Mouse (Mus musculus) myocyte (in vitro differentiated cells): ENCODE measurements around the gene Phox2a. TPM values are rescaled to one million over a fixed set of nuclear protein-coding genes. Genes with fewer than 3 reads are reported as not detected.

ENCODE experiments used
- H3K27me3 ChIP-seq: one replicate; pipeline ENCODE4 v1.6.1; 2011; ENCODE audit not compliant: control insufficient read depth, insufficient read depth, insufficient read length
- H3K36me3 ChIP-seq: one replicate; pipeline ENCODE4 v1.6.1; 2011; ENCODE audit not compliant: control insufficient read depth, insufficient read depth
- H3K4me2 ChIP-seq: one replicate; pipeline ENCODE4 v1.6.1; 2011; ENCODE audit warnings: low read depth, control low read depth
- H3K4me3 ChIP-seq: one replicate; pipeline ENCODE4 v1.5.1; 2011; ENCODE audit warnings: mild to moderate bottlenecking, control low read depth, moderate library complexity
- H3K79me2 ChIP-seq: one replicate; pipeline ENCODE4 v1.6.1; 2011; ENCODE audit not compliant: control insufficient read depth, insufficient read depth
- H3ac ChIP-seq: one replicate; pipeline ENCODE4 v1.6.1; 2011; ENCODE audit not compliant: control insufficient read depth, insufficient read length
- CEBPB ChIP-seq: IDR thresholded peaks from 2 replicates; pipeline ENCODE4 v1.6.1; 2011; ENCODE audit warnings: mild to moderate bottlenecking, moderate library complexity; ENCODE audit not compliant: poor library complexity, insufficient read depth, severe bottlenecking
- E2F4 ChIP-seq: IDR thresholded peaks from one replicate; pipeline ENCODE4 v1.6.1; 2011; ENCODE audit warnings: mild to moderate bottlenecking, control low read depth, moderate library complexity; ENCODE audit not compliant: insufficient read depth
- MAX ChIP-seq: IDR thresholded peaks from one replicate; pipeline ENCODE4 v1.6.1; 2011; ENCODE audit warnings: low read depth, mild to moderate bottlenecking, control low read depth
- MYOD1 ChIP-seq, 3 experiments: IDR thresholded peaks; one replicate each; pipeline ENCODE4 v1.6.1; 2011; ENCODE audit warnings: control low read depth in 2 of 3, low read depth in 2 of 3, mild to moderate bottlenecking in 2 of 3, moderate library complexity in 1 of 3; ENCODE audit not compliant: insufficient read length in 2 of 3, control insufficient read depth in 1 of 3
- MYOG ChIP-seq, 3 experiments: IDR thresholded peaks; one replicate each; pipeline ENCODE4 v1.6.1; 2011; ENCODE audit warnings: control low read depth in 2 of 3, low read depth in 2 of 3, mild to moderate bottlenecking in 2 of 3; ENCODE audit not compliant: insufficient read length in 2 of 3, control insufficient read depth in 1 of 3, insufficient read depth in 1 of 3
- POLR2A ChIP-seq: IDR thresholded peaks from one replicate; pipeline ENCODE4 v1.6.1; 2011; ENCODE audit warnings: low read depth, mild to moderate bottlenecking, control low read depth, moderate library complexity; ENCODE audit not compliant: insufficient read length
- POLR2AphosphoS2 ChIP-seq: IDR thresholded peaks from one replicate; pipeline ENCODE4 v1.6.1; 2011; ENCODE audit warnings: low read depth, control low read depth; ENCODE audit not compliant: insufficient read length
- REST ChIP-seq: IDR thresholded peaks from one replicate; pipeline ENCODE4 v1.6.1; 2011; ENCODE audit warnings: mild to moderate bottlenecking, control low read depth, moderate library complexity; ENCODE audit not compliant: insufficient read depth, insufficient read length
- SRF ChIP-seq: IDR thresholded peaks from one replicate; pipeline ENCODE4 v1.6.1; 2011; ENCODE audit warnings: low read depth; ENCODE audit not compliant: control insufficient read depth, insufficient read length
- TCF12 ChIP-seq: IDR thresholded peaks from one replicate; pipeline ENCODE4 v1.6.1; 2011; ENCODE audit warnings: mild to moderate bottlenecking, control low read depth; ENCODE audit not compliant: poor library complexity, insufficient read depth, severe bottlenecking
- TCF3 ChIP-seq: IDR thresholded peaks from one replicate; pipeline ENCODE4 v1.6.1; 2011; ENCODE audit warnings: low read depth, control low read depth; ENCODE audit not compliant: insufficient read length
- USF1 ChIP-seq: IDR thresholded peaks from one replicate; pipeline ENCODE4 v1.6.1; 2011; ENCODE audit warnings: low read depth, mild to moderate bottlenecking, control low read depth, moderate library complexity
- polyA plus RNA-seq: library from polyadenylated mRNA; unstranded; fragments of >200 nt; fragmentation: generic; extraction: Trizol; gene quantifications from one replicate; pipeline ENCODE4 v1.2.1, GENCODE M21; 2012; ENCODE audit warnings: missing spikeins

Gene Phox2a
- polyA plus RNA-seq, 1 experiment, result 0.02 TPM

DNA sequence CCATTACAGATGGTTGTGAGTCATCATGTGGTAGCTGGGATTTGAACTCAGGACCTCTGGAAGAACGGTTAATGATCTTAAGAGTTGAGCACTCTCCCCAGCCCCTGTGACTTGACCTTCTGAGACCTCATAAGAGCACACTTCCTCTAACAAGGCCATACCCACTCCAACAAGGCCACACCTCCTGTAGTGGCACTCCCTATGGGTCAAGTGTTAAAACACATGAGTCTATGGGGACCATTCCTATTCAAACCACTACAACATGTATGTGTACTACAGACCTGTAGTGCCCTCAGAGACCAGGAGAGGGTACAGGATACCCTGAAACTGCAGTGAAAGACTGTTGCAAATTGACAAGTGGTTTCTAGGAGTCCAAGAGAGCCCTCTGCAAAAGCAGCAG is 29.8 kb downstream of the Phox2a start:
- Histone ChIP-seq H3K27me3 (no peaks in the 10 kb centered on the region), H3K4me3 (no peak overlapping the region), H3K36me3 (no peaks in the 10 kb centered on the region), H3K4me2 (no peak overlapping the region), H3ac (no peak overlapping the region), H3K79me2 (no peaks in the 10 kb centered on the region)
- TF ChIP-seq USF1 (no peak), E2F4 (no peak), TCF12 (no peak), MYOG (IDR thresholded peaks at IDR 0.05; ENCODE audit: control insufficient read depth in 1 of 3, insufficient read depth in 1 of 3, insufficient read length in 2 of 3, low read depth in 2 of 3) (no peak)

DNA sequence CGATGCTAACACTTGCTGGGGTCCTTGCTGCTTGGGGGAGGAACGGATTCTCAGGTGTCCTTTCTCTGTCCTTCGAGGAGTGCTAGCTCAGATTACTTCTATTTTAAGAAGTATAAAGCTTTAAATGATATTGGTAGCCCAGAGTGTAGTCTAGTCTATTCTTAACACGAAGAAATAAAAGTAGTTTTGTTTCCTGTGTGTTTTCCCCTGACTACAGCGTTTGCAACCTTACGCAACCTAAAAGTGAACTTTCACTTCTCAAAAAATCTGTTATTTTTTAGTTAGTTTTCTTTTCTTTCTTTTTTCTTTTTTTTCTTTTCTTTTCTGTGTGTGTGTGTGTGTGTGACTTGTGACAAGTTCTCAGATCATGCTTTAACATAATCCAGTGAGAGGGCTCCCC is 33.6 kb downstream of the Phox2a start:
- Histone ChIP-seq H3K36me3 (no peaks in the 10 kb centered on the region), H3ac (no peak overlapping the region), H3K4me3 (no peak overlapping the region), H3K4me2 (no peak overlapping the region), H3K27me3 (no peaks in the 10 kb centered on the region), H3K79me2 (no peaks in the 10 kb centered on the region)
- TF ChIP-seq REST (no peak), SRF (no peak), MAX (no peak), E2F4 (no peak)

DNA sequence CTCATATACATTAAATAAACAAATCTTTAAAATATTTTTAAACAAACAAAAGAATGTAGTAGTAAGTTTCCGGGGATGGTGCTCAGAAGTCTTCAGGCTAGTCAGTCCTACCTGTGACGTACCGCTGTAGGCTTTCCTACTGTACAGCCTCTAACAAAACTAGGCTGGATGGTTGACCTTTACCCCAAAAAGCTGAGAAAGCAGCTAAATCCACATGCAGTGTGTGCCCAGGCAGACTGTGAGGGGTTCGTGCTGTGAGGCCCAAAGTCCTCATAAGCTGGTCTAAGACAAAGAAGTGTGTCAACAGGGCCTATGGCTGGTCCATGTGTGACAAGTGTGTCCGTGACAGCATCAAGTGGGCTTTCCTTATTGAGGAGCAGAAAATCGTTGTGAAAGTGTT is 34.7 kb downstream of the Phox2a start:
- no peak overlapping the region for H3K4me2 ChIP-seq
- no peaks in the 10 kb centered on the region for H3K27me3 ChIP-seq
- no peak overlapping the region for H3K4me3 ChIP-seq
- H3ac ChIP-seq, result no peak overlapping the region
- TF ChIP-seq USF1 (no peak), MYOD1 (IDR thresholded peaks at IDR 0.05; ENCODE audit: control insufficient read depth in 1 of 3, insufficient read length in 2 of 3, low read depth in 2 of 3) (no peak), REST (no peak), E2F4 (no peak), CEBPB (no peak), TCF12 (no peak), POLR2A (no peak), TCF3 (no peak), POLR2AphosphoS2 (no peak), MYOG (IDR thresholded peaks at IDR 0.05; ENCODE audit: control insufficient read depth in 1 of 3, insufficient read depth in 1 of 3, insufficient read length in 2 of 3, low read depth in 2 of 3) (no peak), SRF (no peak), MAX (no peak)
- no peaks in the 10 kb centered on the region for H3K36me3 ChIP-seq
- H3K79me2 ChIP-seq, result no peaks in the 10 kb centered on the region

DNA sequence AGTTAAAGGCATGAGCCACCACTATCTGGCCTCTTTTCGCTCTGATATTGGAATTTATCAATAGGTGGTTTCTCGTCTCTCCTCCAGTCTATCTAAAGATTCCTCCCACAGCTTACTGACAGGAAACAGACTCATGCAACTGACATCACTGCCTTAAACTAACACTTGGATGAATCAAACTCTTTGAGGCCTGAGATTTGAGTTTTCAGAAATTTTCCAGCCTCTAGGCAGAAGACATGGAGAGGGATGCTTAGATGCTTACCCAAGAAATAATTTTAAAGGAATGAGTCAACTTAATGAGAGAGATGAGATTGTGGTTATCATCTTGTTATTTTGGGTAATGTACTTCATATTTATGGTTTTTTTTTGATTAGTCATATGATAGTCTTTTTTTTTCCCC is 35.7 kb downstream of the Phox2a start:
- peak overlapping the region; percentile 55 for H3K4me2 ChIP-seq
- H3K4me3 ChIP-seq, result no peak overlapping the region
- no peak overlapping the region for H3ac ChIP-seq
- no peaks in the 10 kb centered on the region for H3K27me3 ChIP-seq
- H3K79me2 ChIP-seq, result no peaks in the 10 kb centered on the region
- TF ChIP-seq SRF (no peak), MAX (no peak), USF1 (no peak), E2F4 (no peak), TCF12 (no peak), MYOD1 (IDR thresholded peaks at IDR 0.05; ENCODE audit: control insufficient read depth in 1 of 3, insufficient read length in 2 of 3, low read depth in 2 of 3) (no peak), CEBPB (no peak), POLR2AphosphoS2 (no peak), POLR2A (no peak), REST (no peak), MYOG (IDR thresholded peaks at IDR 0.05; ENCODE audit: control insufficient read depth in 1 of 3, insufficient read depth in 1 of 3, insufficient read length in 2 of 3, low read depth in 2 of 3) (no peak), TCF3 (no peak)
- H3K36me3 ChIP-seq, result no peaks in the 10 kb centered on the region

DNA sequence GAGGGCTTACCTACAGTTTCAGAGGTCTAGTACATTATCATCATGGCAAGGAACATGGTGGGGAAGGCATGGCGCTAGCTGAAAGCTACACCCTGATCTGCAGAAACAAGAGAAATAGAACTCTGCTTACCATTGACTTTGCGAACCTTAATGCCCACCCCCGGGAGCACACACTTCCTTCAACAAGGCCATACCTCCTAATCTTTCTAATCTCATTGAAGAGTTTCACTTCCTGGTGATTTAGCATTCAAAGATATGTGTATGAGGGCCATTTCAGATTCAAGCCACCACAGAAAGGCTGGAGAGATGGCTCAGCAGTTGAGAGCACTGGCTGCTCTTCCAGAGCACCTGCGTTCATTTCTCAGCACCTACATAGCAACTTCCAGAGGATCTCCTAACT is 39.0 kb downstream of the Phox2a start, which contains the start of gene Folr2:
TSS of gene Folr2 (minus strand) at position 101 of the 400 bp plus-strand sequence.
- no peaks in the 10 kb centered on the region for H3K27me3 ChIP-seq
- no peak within 1 kb of the TSS for H3ac ChIP-seq
- no peak within 1 kb of the TSS for H3K4me2 ChIP-seq
- TF ChIP-seq TCF12, result no peak
- no peak for TF ChIP-seq SRF
- TF ChIP-seq USF1, result no peak
- TF ChIP-seq TCF3, result no peak
- no peak for TF ChIP-seq CEBPB
- no peak for TF ChIP-seq MAX
- TF ChIP-seq POLR2A, result no peak
- no peaks in the 10 kb centered on the region for H3K36me3 ChIP-seq
- H3K79me2 ChIP-seq, result no peaks in the 10 kb centered on the region
- H3K4me3 ChIP-seq, result no peak within 1 kb of the TSS
